Mouse (Mus musculus) bone marrow, adult 2 months (tissue): ENCODE measurements around the gene Ablim1.

Experiments
- CTCF ChIP-seq: fragments of 200-500 bp; IDR thresholded peaks from 2 replicates; pipeline ENCODE4 v1.5.1; 2011; ENCODE audit warnings: low read length, control low read depth; ENCODE audit not compliant: control insufficient read depth, insufficient read depth
- POLR2A ChIP-seq: fragments of 200-500 bp; IDR thresholded peaks from 2 replicates; pipeline ENCODE4 v1.6.1; 2011; ENCODE audit warnings: low read depth, mild to moderate bottlenecking, control low read depth, low read length, borderline replicate concordance; ENCODE audit not compliant: control insufficient read depth

GRCm38 (mm10) chr19:57361939-57362307, 47.2 kb upstream of the Ablim1 start:
- no peak for TF ChIP-seq CTCF
- no peak for TF ChIP-seq POLR2A
